Mouse (Mus musculus) stomach, postnatal 0 days (tissue): ENCODE measurements around the gene Cnbp. TPM values are rescaled to one million over a fixed set of nuclear protein-coding genes. Genes with fewer than 3 reads are reported as not detected.

Experiments
- ATAC-seq: fragments of 200-750 bp; cut with Nextera tagmentation; 2 replicates; pipeline ENCODE4 v1.8.0; 2017; ENCODE audit not compliant: low FRiP score, low TSS enrichment
- DNase-seq: peaks from one replicate; pipeline ENCODE4 v3.0.0-alpha.2; 2016; ENCODE audit warnings: low spot score
- H3K27ac ChIP-seq: fragments of 300-500 bp; sonication (generic); replicated peaks from 2 replicates; pipeline ENCODE4 v1.5.1; 2014; ENCODE audit warnings: mild to moderate bottlenecking, control low read depth
- H3K27me3 ChIP-seq: fragments of 300-500 bp; sonication (generic); 2 replicates; pipeline ENCODE4 v1.6.1; 2014; ENCODE audit warnings: low read length; ENCODE audit not compliant: control insufficient read depth, insufficient read depth
- H3K36me3 ChIP-seq: fragments of 300-500 bp; sonication (generic); 2 replicates; pipeline ENCODE4 v1.6.1; 2014; ENCODE audit warnings: low read length, mixed read lengths; ENCODE audit not compliant: control insufficient read depth, insufficient read depth
- H3K4me1 ChIP-seq: fragments of 300-500 bp; sonication (generic); replicated peaks from 2 replicates; pipeline ENCODE4 v1.6.1; 2014; ENCODE audit warnings: antibody characterized with exemption; ENCODE audit not compliant: control insufficient read depth, insufficient read depth
- H3K4me2 ChIP-seq: fragments of 300-500 bp; sonication (generic); replicated peaks from 2 replicates; pipeline ENCODE4 v1.6.1; 2014; ENCODE audit warnings: low read depth, mild to moderate bottlenecking, control low read depth, moderate library complexity
- H3K4me3 ChIP-seq: fragments of 300-500 bp; sonication (generic); 2 replicates; pipeline ENCODE4 v1.5.1; 2014; ENCODE audit warnings: low read depth, low read length, control low read depth
- H3K9ac ChIP-seq: fragments of 300-500 bp; sonication (generic); 2 replicates; pipeline ENCODE4 v1.6.1; 2014; ENCODE audit warnings: mild to moderate bottlenecking, low read length, control low read depth, mixed read lengths
- H3K9me3 ChIP-seq: fragments of 300-500 bp; sonication (generic); 2 replicates; pipeline ENCODE4 v1.6.1; 2016; ENCODE audit warnings: low read length; ENCODE audit not compliant: control insufficient read depth
- CTCF ChIP-seq: IDR thresholded peaks from 2 replicates; pipeline ENCODE4 v1.5.1; 2016; ENCODE audit warnings: antibody characterized with exemption, low read depth, mild to moderate bottlenecking, moderate library complexity
- EP300 ChIP-seq: optimal IDR thresholded peaks from 2 replicates; pipeline ENCODE3; 2016; ENCODE audit warnings: antibody characterized with exemption
- WGBS: fragments of 180-500 bp; shearing (Covaris S2); extraction: QIAGEN DNeasy Blood & Tissue Kit; methylation state at CpG from one replicate; pipeline ENCODE4 v1.1.7; 2014; 5-methylcytosine and 5-hydroxymethylcytosine counted together
- polyA plus RNA-seq: library from polyadenylated mRNA; unstranded; fragments of >200 nt; fragmentation: Nextera tagmentation; extraction: Ambion mirVana; gene quantifications from 2 replicates; pipeline ENCODE4 v1.2.1, GENCODE M21; 2015

Cnbp gene
- polyA plus RNA-seq, 1 experiment from 2014 or later, result 754 TPM

DNA sequence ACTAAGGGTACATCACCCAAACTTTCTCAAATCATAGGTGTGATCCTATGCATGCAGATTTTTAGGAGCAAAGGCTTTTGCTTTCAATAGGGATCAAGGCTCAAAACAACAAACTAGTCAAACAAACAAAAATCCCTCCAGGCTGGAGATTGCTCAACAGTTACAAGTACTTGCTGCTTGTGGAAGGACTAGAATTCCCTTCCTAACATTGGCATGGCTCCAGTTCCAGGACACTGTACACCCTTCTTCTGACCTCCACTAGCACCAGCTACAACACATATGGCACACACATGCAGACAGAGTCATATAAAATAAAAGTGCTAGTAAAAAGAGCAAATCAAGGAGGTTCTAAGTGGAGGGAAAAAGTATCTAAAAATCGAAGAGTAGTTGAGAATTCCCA is 4.1 kb downstream of the Cnbp start:
- no peaks in the 10 kb centered on the region for H3K4me1 ChIP-seq
- ATAC-seq, result no peak
- H3K9ac ChIP-seq, result no peak overlapping the region
- DNase-seq, result no peak
- no peaks in the 10 kb centered on the region for H3K27me3 ChIP-seq
- H3K4me2 ChIP-seq, result no peak overlapping the region
- TF ChIP-seq EP300, result no peak
- TF ChIP-seq CTCF, result no peak
- H3K27ac ChIP-seq, result no peak overlapping the region
- WGBS, result 66% methylated on average over 1 of the region's 1 CpGs
- no peak overlapping the region for H3K4me3 ChIP-seq
- no peaks in the 10 kb centered on the region for H3K9me3 ChIP-seq
- H3K36me3 ChIP-seq, result peaks cover 21% of the 10 kb centered on the region

GRCm38 (mm10) chr6:87845031-87845695 is 5.7 kb downstream of the Cnbp start:
- Histone ChIP-seq H3K9me3 (no peaks in the 10 kb centered on the region), H3K4me2 (no peak overlapping the region), H3K27ac (no peak overlapping the region), H3K27me3 (no peaks in the 10 kb centered on the region), H3K36me3 (peaks cover 21% of the 10 kb centered on the region), H3K4me1 (no peaks in the 10 kb centered on the region), H3K9ac (no peak overlapping the region), H3K4me3 (no peak overlapping the region)
- WGBS, result 90% methylated on average over 13 of the region's 13 CpGs
- ATAC-seq (no peak), DNase-seq (no peak)
- TF ChIP-seq EP300 (no peak), CTCF (no peak)

GRCm38 (mm10) chr6:87842254-87842653 is 8.7 kb downstream of the Cnbp start:
- H3K9me3 ChIP-seq, result no peaks in the 10 kb centered on the region
- H3K4me3 ChIP-seq, result no peak overlapping the region
- TF ChIP-seq CTCF (peak; percentile 59), EP300 (no peak)
- 12% methylated on average over 1 of the region's 1 CpGs for WGBS
- DNase-seq (no peak), ATAC-seq (no peak)
- no peaks in the 10 kb centered on the region for H3K27me3 ChIP-seq
- no peak overlapping the region for H3K4me2 ChIP-seq
- H3K36me3 ChIP-seq, result peaks cover 21% of the 10 kb centered on the region
- no peaks in the 10 kb centered on the region for H3K4me1 ChIP-seq
- no peak overlapping the region for H3K9ac ChIP-seq
- H3K27ac ChIP-seq, result no peak overlapping the region

- no peaks in the 10 kb centered on the region for H3K4me1 ChIP-seq
- H3K9me3 ChIP-seq, result no peaks in the 10 kb centered on the region
- TF ChIP-seq CTCF, result no peak
- TF ChIP-seq EP300, result no peak
- no peaks in the 10 kb centered on the region for H3K27me3 ChIP-seq
- no peak overlapping the region for H3K4me3 ChIP-seq
- no peak overlapping the region for H3K27ac ChIP-seq
- DNase-seq (no peak), ATAC-seq (no peak)
- H3K36me3 ChIP-seq, result peaks cover 21% of the 10 kb centered on the region
- 77% methylated on average over 8 of the region's 8 CpGs for WGBS
- H3K4me2 ChIP-seq, result no peak overlapping the region
- no peak overlapping the region for H3K9ac ChIP-seq
Observed at GRCm38 (mm10) chr6:87841635-87842034, 9.3 kb downstream of the Cnbp start.

DNA sequence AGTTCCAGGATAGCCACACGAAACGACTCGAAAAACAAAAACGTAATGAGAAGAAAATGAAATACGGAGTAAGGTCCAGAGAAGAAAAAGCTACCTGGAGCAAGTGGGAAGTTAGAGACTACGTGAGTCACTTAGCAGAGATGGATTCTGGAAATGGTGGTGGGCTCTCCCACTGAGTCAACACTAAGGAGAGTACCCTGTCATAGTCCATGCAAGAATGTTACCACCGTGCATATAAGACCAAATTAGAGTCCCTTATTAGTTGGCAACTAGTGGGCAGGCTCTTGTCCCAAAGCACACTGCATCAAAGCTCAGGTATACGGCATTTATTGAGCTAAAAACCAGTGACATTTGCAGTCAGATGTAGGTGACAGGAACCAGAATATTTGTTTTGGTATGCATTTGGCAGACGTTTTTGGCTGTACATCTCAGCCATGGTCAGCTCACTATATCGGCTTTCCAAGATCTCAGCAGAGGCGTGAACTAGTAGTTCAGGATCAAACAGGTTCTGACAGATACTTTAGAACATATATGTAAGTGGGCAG is 11.0 kb downstream of the Cnbp start:
- Histone ChIP-seq H3K4me1 (no peaks in the 10 kb centered on the region), H3K4me3 (no peak overlapping the region), H3K36me3 (peaks cover 23% of the 10 kb centered on the region), H3K9ac (no peak overlapping the region; the same call in 1 of the 2 replicates), H3K27ac (no peak overlapping the region), H3K27me3 (no peaks in the 10 kb centered on the region), H3K9me3 (no peaks in the 10 kb centered on the region), H3K4me2 (no peak overlapping the region)
- TF ChIP-seq CTCF (no peak), EP300 (no peak)
- DNase-seq (no peak), ATAC-seq (no peak)
- 51% methylated on average over 11 of the region's 11 CpGs for WGBS

- H3K4me2 ChIP-seq, result peak within 1 kb of the TSS; percentile 81
- TF ChIP-seq CTCF, result peak; percentile 44; the same call in 1 of the 2 replicates
- TF ChIP-seq EP300, result no peak
- H3K36me3 ChIP-seq, result peaks cover 15% of the 10 kb centered on the region
- DNase-seq (peak; percentile 97), ATAC-seq (peak; percentile 98)
- WGBS, result under 1% methylated on average over 46 of the region's 46 CpGs
- H3K27ac ChIP-seq, result peak within 1 kb of the TSS; percentile 95
- H3K4me1 ChIP-seq, result no peaks in the 10 kb centered on the region
- H3K27me3 ChIP-seq, result no peaks in the 10 kb centered on the region
- H3K9me3 ChIP-seq, result no peaks in the 10 kb centered on the region
- H3K4me3 ChIP-seq, result peak within 1 kb of the TSS; percentile 67
- H3K9ac ChIP-seq, result peak within 1 kb of the TSS; percentile 75
Observed at GRCm38 (mm10) chr6:87838551-87839197, 12.2 kb downstream of the Cnbp start, which contains the start of gene Isy1. Gene Isy1 (minus strand): TSS chr6:87838798.
